Mouse (Mus musculus): ENCODE measurements around the gene Olfr740. TPM values are rescaled to one million over a fixed set of nuclear protein-coding genes. Genes with fewer than 3 reads are reported as not detected.

Gene Olfr740
- total and polyA plus RNA-seq, 3 experiments: not detected

DNA sequence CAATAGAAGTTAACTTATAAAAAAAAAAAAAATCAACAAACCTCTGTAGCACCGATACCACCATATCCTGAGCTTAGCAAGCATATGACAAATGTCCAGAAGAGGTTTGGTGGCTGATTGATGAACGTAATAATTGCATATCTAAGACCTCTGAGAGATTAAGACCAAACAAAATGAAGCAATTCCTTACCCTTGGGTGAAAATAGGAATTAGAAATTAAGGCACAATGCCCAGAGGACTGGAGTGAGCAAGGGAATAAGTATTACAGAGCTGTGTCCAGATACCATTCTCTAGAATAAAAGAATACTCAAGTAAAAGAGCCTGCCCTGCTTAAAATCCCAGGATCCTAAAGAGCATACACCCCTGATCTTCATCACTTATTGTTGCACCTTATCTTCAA is 27.0 kb upstream of the Olfr740 start, which contains the start of gene Olfr739:
Gene Olfr739 (plus strand): TSS at position 301 of the 400 bp plus-strand sequence.
- Histone ChIP-seq H3K79me2 (ENCODE audit: control insufficient read depth, insufficient read depth, low read length, poor library complexity) (no peaks in the 10 kb centered on the region), H3K27me3 (ENCODE audit: control insufficient read depth in 1 of 2, insufficient read depth in 2 of 2, low read length in 2 of 2) (no peaks in the 10 kb centered on the region), H3K4me3 (ENCODE audit: control insufficient read depth in 1 of 2, insufficient read depth in 1 of 2, low read depth in 2 of 2, low read length in 2 of 2) (no peak within 1 kb of the TSS), H3K9me3 (replicated peaks; ENCODE audit: insufficient read depth, low read length) (no peaks in the 10 kb centered on the region), H3K9ac (ENCODE audit: control insufficient read depth, low read depth, low read length, poor library complexity, severe bottlenecking) (no peak within 1 kb of the TSS), H3K27ac (ENCODE audit: control insufficient read depth, low read depth, low read length) (no peak within 1 kb of the TSS), H3K4me1 (ENCODE audit: control insufficient read depth in 1 of 2, insufficient read depth in 2 of 2, low read length in 2 of 2) (no peaks in the 10 kb centered on the region), H3K36me3 (ENCODE audit: control insufficient read depth in 1 of 2, insufficient read depth in 2 of 2, low read length in 2 of 2) (no peaks in the 10 kb centered on the region)
- TF ChIP-seq RAD21 (IDR thresholded peaks at IDR 0.05; ENCODE audit: low read depth, low read length) (no peak), ZNF384 (IDR thresholded peaks at IDR 0.05; ENCODE audit: low read depth, low read length) (no peak), USF2 (IDR thresholded peaks at IDR 0.05; ENCODE audit: borderline replicate concordance in 1 of 2, insufficient read depth in 1 of 2, low read depth in 1 of 2, low read length in 2 of 2) (no peak), MYB (IDR thresholded peaks at IDR 0.05; ENCODE audit: low read depth, low read length) (no peak), CHD1 (IDR thresholded peaks at IDR 0.05; ENCODE audit: low read depth, low read length) (no peak), CTCF (IDR thresholded peaks at IDR 0.05 in 2 of 3, conservative IDR thresholded peaks at IDR 0.05 in 1 of 3; ENCODE audit: control insufficient read depth in 1 of 3, insufficient read depth in 1 of 3, low read depth in 2 of 3, low read length in 3 of 3, poor library complexity in 1 of 3, severe bottlenecking in 1 of 3) (no peak)
- no peak for DNase-seq (ENCODE audit: low read depth, low spot score)

DNA sequence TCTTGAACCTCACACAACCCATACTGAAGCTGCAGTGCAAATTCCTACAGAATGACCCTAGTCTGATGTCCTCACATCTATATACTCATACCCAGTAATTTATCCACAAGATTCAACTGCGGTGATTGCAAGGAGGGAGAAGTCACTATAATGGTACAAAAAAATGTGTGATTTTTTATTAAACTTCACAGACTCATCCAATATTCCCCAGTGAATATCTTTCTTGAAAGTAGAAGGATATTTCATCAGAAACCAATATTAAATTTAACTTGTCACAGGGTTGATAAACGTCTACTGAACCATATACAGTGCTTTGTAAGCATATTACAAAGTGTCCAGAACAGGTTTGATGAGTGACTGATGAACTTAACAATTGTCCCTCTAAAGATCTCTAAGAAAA is 27.1 kb downstream of the Olfr740 start, which contains the start of gene Olfr741:
Gene Olfr741 (plus strand): TSS at position 301 of the 400 bp plus-strand sequence.
- DNase-seq (ENCODE audit: low read depth, low spot score): no peak
- no peak for TF ChIP-seq NELFE (IDR thresholded peaks at IDR 0.05; ENCODE audit: low read depth, low read length)
- Histone ChIP-seq H3K27me3 (ENCODE audit: control insufficient read depth in 1 of 2, insufficient read depth in 2 of 2, low read length in 2 of 2) (no peaks in the 10 kb centered on the region), H3K4me3 (ENCODE audit: control insufficient read depth in 1 of 2, insufficient read depth in 1 of 2, low read depth in 2 of 2, low read length in 2 of 2) (no peak within 1 kb of the TSS), H3K27ac (ENCODE audit: control insufficient read depth, low read depth, low read length) (no peak within 1 kb of the TSS), H3K9ac (ENCODE audit: control insufficient read depth, low read depth, low read length, poor library complexity, severe bottlenecking) (no peak within 1 kb of the TSS), H3K79me2 (ENCODE audit: control insufficient read depth, insufficient read depth, low read length, poor library complexity) (no peaks in the 10 kb centered on the region), H3K36me3 (ENCODE audit: control insufficient read depth in 1 of 2, insufficient read depth in 2 of 2, low read length in 2 of 2) (no peaks in the 10 kb centered on the region), H3K9me3 (replicated peaks; ENCODE audit: insufficient read depth, low read length) (no peaks in the 10 kb centered on the region), H3K4me1 (ENCODE audit: control insufficient read depth in 1 of 2, insufficient read depth in 2 of 2, low read length in 2 of 2) (no peaks in the 10 kb centered on the region)

DNA sequence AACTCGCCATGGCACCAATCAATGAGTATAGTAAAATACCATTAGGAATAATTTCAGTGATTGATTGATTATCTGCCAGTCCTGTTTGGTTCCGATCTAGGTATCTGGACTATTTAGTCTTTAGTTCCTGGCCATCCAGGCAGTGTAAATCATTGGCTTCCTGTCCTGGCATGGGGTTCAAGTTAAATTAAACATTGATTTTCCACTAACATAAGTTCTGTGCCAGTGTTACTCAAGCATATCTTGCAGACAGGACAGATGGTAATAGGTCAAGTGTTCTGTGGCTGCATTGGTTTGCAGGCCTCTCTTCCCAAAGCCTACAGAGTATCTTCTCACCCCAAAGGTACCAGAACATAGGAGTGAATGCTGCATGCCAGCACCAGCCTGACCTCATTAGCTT is 33.1 kb downstream of the Olfr740 start:
- no peaks in the 10 kb centered on the region for H3K79me2 ChIP-seq (ENCODE audit: control insufficient read depth, insufficient read depth, low read length, poor library complexity)
- H3K9ac ChIP-seq (ENCODE audit: control insufficient read depth, low read depth, low read length, poor library complexity, severe bottlenecking): no peak overlapping the region
- H3K4me1 ChIP-seq (ENCODE audit: control insufficient read depth in 1 of 2, insufficient read depth in 2 of 2, low read length in 2 of 2): no peaks in the 10 kb centered on the region
- no peaks in the 10 kb centered on the region for H3K27me3 ChIP-seq (ENCODE audit: control insufficient read depth in 1 of 2, insufficient read depth in 2 of 2, low read length in 2 of 2)
- no peak overlapping the region for H3K27ac ChIP-seq (ENCODE audit: control insufficient read depth, low read depth, low read length)
- DNase-seq (ENCODE audit: low read depth, low spot score): no peak
- H3K9me3 ChIP-seq (replicated peaks; ENCODE audit: insufficient read depth, low read length): no peaks in the 10 kb centered on the region
- H3K36me3 ChIP-seq (ENCODE audit: control insufficient read depth in 1 of 2, insufficient read depth in 2 of 2, low read length in 2 of 2): no peaks in the 10 kb centered on the region
- no peak overlapping the region for H3K4me3 ChIP-seq (ENCODE audit: control insufficient read depth in 1 of 2, insufficient read depth in 1 of 2, low read depth in 2 of 2, low read length in 2 of 2)
- TF ChIP-seq SMC3 (IDR thresholded peaks at IDR 0.05; ENCODE audit: low read depth, low read length) (no peak), TBP (IDR thresholded peaks at IDR 0.05; ENCODE audit: low read depth, low read length) (no peak), RAD21 (IDR thresholded peaks at IDR 0.05; ENCODE audit: low read depth, low read length) (no peak), USF2 (IDR thresholded peaks at IDR 0.05; ENCODE audit: borderline replicate concordance in 1 of 2, insufficient read depth in 1 of 2, low read depth in 1 of 2, low read length in 2 of 2) (no peak), NELFE (IDR thresholded peaks at IDR 0.05; ENCODE audit: low read depth, low read length) (no peak)

Data from MEL (cell line).